Mouse (Mus musculus) liver, embryonic 14.5 days (tissue): ENCODE data around the gene Mutyh. TPM values are rescaled to one million over a fixed set of nuclear protein-coding genes. Genes with fewer than 3 reads are reported as not detected.
A peak's percentile ranks its signal among the peaks of the same experiment; 100 is the strongest.
"Not testable (repeated sequence)": the region's sequence is repeated elsewhere in the genome, so short reads cannot be mapped to it uniquely, and the experiment has no call there.

Experiments used
- ATAC-seq: fragments of 200-750 bp; cut with Nextera tagmentation; 2 replicates; pipeline ENCODE4 v1.8.0; 2017; ENCODE audit warnings: moderate number of reproducible peaks, mild to moderate bottlenecking, moderate library complexity; ENCODE audit not compliant: insufficient read depth
- DNase-seq, 3 experiments: peaks; one replicate each; pipeline ENCODE4 v3.0.0-alpha.2; 2012 to 2013; ENCODE audit warnings: low read depth in 3 of 3, low spot score in 3 of 3
- H3K27ac ChIP-seq: fragments of 300-500 bp; sonication (generic); 2 replicates; pipeline ENCODE4 v1.5.1; 2014; ENCODE audit warnings: moderate library complexity, mild to moderate bottlenecking, control low read depth, inconsistent platforms
- H3K27me3 ChIP-seq: fragments of 300-500 bp; sonication (generic); 2 replicates; pipeline ENCODE4 v1.6.1; 2014; ENCODE audit warnings: mild to moderate bottlenecking, low read length, moderate library complexity; ENCODE audit not compliant: control insufficient read depth, insufficient read depth
- H3K36me3 ChIP-seq: fragments of 300-500 bp; sonication (generic); replicated peaks from 2 replicates; pipeline ENCODE4 v1.6.1; 2014; ENCODE audit warnings: low read depth; ENCODE audit not compliant: control insufficient read depth, insufficient read depth
- H3K4me1 ChIP-seq, 2 experiments: fragments of 200-500 bp in 1 of 2; fragments of 300-500 bp in 1 of 2; sonication (generic) in 1 of 2; replicated peaks; 2 replicates each; pipeline ENCODE4 v1.6.1; 2012 to 2014; ENCODE audit warnings: antibody characterized with exemption in 1 of 2, inconsistent platforms in 1 of 2, low read length in 1 of 2; ENCODE audit not compliant: control insufficient read depth in 2 of 2, insufficient read depth in 2 of 2
- H3K4me2 ChIP-seq: fragments of 300-500 bp; sonication (generic); 2 replicates; pipeline ENCODE4 v1.6.1; 2014; ENCODE audit warnings: low read depth, mild to moderate bottlenecking, control low read depth, moderate library complexity
- H3K4me3 ChIP-seq, 2 experiments: fragments of 200-500 bp in 1 of 2; fragments of 300-500 bp in 1 of 2; sonication (generic) in 1 of 2; 2 replicates each; pipeline ENCODE4 v1.5.1; 2012 to 2014; ENCODE audit warnings: low read depth in 2 of 2, low read length in 2 of 2, mild to moderate bottlenecking in 2 of 2, control low read depth in 1 of 2, inconsistent platforms in 1 of 2, moderate library complexity in 1 of 2; ENCODE audit not compliant: insufficient read depth in 1 of 2
- H3K9ac ChIP-seq: fragments of 300-500 bp; sonication (generic); replicated peaks from 2 replicates; pipeline ENCODE4 v1.6.1; 2014; ENCODE audit warnings: mild to moderate bottlenecking, control low read depth, moderate library complexity
- H3K9me3 ChIP-seq: fragments of 300-500 bp; sonication (generic); 2 replicates; pipeline ENCODE4 v1.6.1; 2016; ENCODE audit warnings: low read length, mixed read lengths; ENCODE audit not compliant: control insufficient read depth
- CTCF ChIP-seq: IDR thresholded peaks from 2 replicates; pipeline ENCODE4 v1.5.1; 2016; ENCODE audit warnings: antibody characterized with exemption, low read depth, control low read depth
- EP300 ChIP-seq: IDR thresholded peaks from 2 replicates; pipeline ENCODE4 v1.6.1; 2016; ENCODE audit warnings: antibody characterized with exemption, low read depth
- WGBS: fragments of 180-500 bp; shearing (Covaris S2); extraction: QIAGEN DNeasy Blood & Tissue Kit; methylation state at CpG from one replicate; pipeline ENCODE4 v1.1.7; 2014; ENCODE audit not compliant: insufficient replicate concordance; 5-methylcytosine and 5-hydroxymethylcytosine counted together
- polyA plus RNA-seq, 2 experiments: library from polyadenylated mRNA; depleted of rRNA in 1 of 2; stranded (reverse) in 1 of 2; unstranded in 1 of 2; fragments of >200 nt; fragmentation: Nextera tagmentation in 1 of 2; extraction: Ambion mirVana in 1 of 2; gene quantifications; 2 replicates each; pipeline versions ENCODE4 v1.2.1 to v1.2.3; 2012 to 2014

Mutyh gene
- polyA plus RNA-seq, 2 experiments: 1.7 to 3.5 TPM

GRCm38 (mm10) chr4:116830070-116830368 lies 22.5 kb downstream of the Mutyh start:
- ATAC-seq: no peak
- no peaks in the 10 kb centered on the region for H3K36me3 ChIP-seq
- no peak overlapping the region for H3K4me3 ChIP-seq
- H3K27me3 ChIP-seq: no peaks in the 10 kb centered on the region
- WGBS: 46% methylated on average over 6 of the region's 6 CpGs
- no peak overlapping the region for H3K27ac ChIP-seq
- peaks cover 0 to 1% of the 10 kb centered on the region in 2 experiments; a peak in 2 of 4 replicates for H3K4me1 ChIP-seq
- H3K9ac ChIP-seq: no peak overlapping the region
- TF ChIP-seq CTCF (no peak), EP300 (no peak)
- no peak overlapping the region for H3K4me2 ChIP-seq
- DNase-seq: no peak
- H3K9me3 ChIP-seq: no peaks in the 10 kb centered on the region

GRCm38 (mm10) chr4:116838999-116839398 lies 31.5 kb downstream of the Mutyh start:
- Histone ChIP-seq H3K36me3 (no peaks in the 10 kb centered on the region), H3K4me2 (no peak overlapping the region), H3K4me1 (no peaks in the 10 kb centered on the region), H3K4me3 (no peak overlapping the region), H3K27me3 (peaks cover 6% of the 10 kb centered on the region), H3K9me3 (no peaks in the 10 kb centered on the region), H3K9ac (no peak overlapping the region), H3K27ac (no peak overlapping the region)
- WGBS: 54% methylated on average over 2 of the region's 2 CpGs
- TF ChIP-seq CTCF (no peak), EP300 (no peak)
- DNase-seq (no peak), ATAC-seq (no peak)

- H3K27ac ChIP-seq, H3K36me3 ChIP-seq, H3K4me2 ChIP-seq, DNase-seq, H3K9ac ChIP-seq, ATAC-seq, H3K27me3 ChIP-seq, H3K4me1 ChIP-seq, H3K4me3 ChIP-seq, H3K9me3 ChIP-seq: not testable (repeated sequence)
- WGBS: 21% methylated on average over 19 of the region's 29 CpGs
Observed at GRCm38 (mm10) chr4:116840096-116840495, 32.6 kb downstream of the Mutyh start.

- H3K36me3 ChIP-seq: no peaks in the 10 kb centered on the region
- H3K4me3 ChIP-seq: no peak overlapping the region
- no peaks in the 10 kb centered on the region for H3K9me3 ChIP-seq
- H3K4me2 ChIP-seq: no peak overlapping the region
- DNase-seq (no peak), ATAC-seq (no peak)
- no peak overlapping the region for H3K9ac ChIP-seq
- peaks cover 6% of the 10 kb centered on the region for H3K27me3 ChIP-seq
- WGBS: 60% methylated on average over 6 of the region's 6 CpGs
- no peak overlapping the region for H3K27ac ChIP-seq
- TF ChIP-seq EP300 (no peak), CTCF (no peak)
- no peaks in the 10 kb centered on the region for H3K4me1 ChIP-seq
Observed at GRCm38 (mm10) chr4:116840841-116841240, 33.3 kb downstream of the Mutyh start.

GRCm38 (mm10) chr4:116844324-116844723 lies 36.8 kb downstream of the Mutyh start:
- H3K9me3 ChIP-seq: no peaks in the 10 kb centered on the region
- H3K4me3 ChIP-seq: no peak overlapping the region
- no peak overlapping the region for H3K27ac ChIP-seq
- ATAC-seq: no peak
- TF ChIP-seq EP300 (no peak), CTCF (peak; percentile 32; the same call in 1 of the 2 replicates)
- no peaks in the 10 kb centered on the region for H3K4me1 ChIP-seq
- H3K27me3 ChIP-seq: peaks cover 6% of the 10 kb centered on the region
- 74% methylated on average over 3 of the region's 3 CpGs for WGBS
- DNase-seq: no peak
- H3K36me3 ChIP-seq: no peaks in the 10 kb centered on the region
- H3K9ac ChIP-seq: no peak overlapping the region
- no peak overlapping the region for H3K4me2 ChIP-seq

- Histone ChIP-seq H3K27me3 (no peaks in the 10 kb centered on the region; the same call in none of the 2 replicates), H3K9ac (no peak overlapping the region), H3K4me2 (no peak overlapping the region), H3K9me3 (no peaks in the 10 kb centered on the region), H3K4me1 (no peaks in the 10 kb centered on the region), H3K27ac (no peak overlapping the region), H3K36me3 (no peaks in the 10 kb centered on the region), H3K4me3 (no peak overlapping the region)
- TF ChIP-seq CTCF: no peak
- TF ChIP-seq EP300: no peak
- no peak for DNase-seq
- ATAC-seq: no peak
- WGBS: 69% methylated on average over 3 of the region's 3 CpGs
Observed at GRCm38 (mm10) chr4:116849901-116850300, 42.4 kb downstream of the Mutyh start.
